Mouse (Mus musculus) R1 (cell line): ENCODE results near the gene Tubal3.
A peak's percentile ranks its signal among the peaks of the same experiment; 100 is the strongest.

ENCODE experiments used
- DNase-seq: peaks from one replicate; pipeline ENCODE4 v3.0.0-alpha.2; 2018; ENCODE audit warnings: low read depth, low spot score

Tubal3 gene

DNA sequence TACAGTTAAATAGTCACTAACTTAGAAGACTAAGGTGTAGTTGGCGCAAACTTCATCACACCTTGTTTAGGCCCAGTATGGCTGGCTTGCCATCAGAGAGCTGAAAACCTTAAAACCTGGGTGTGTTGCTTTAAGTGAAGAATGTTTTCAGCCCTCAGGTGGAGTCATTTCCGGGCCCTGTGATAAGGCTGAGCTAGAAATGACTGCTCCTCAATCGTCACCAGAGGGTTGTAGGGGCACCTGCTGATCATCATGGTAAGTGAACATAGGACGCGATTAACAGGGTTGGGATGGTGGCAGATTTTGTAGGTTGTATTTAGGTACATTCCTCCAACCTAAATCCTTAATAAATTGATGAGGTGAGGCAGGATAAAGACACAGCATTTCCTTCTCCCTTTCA is 6.4 kb downstream of the Tubal3 start:
- no peak for DNase-seq

DNA sequence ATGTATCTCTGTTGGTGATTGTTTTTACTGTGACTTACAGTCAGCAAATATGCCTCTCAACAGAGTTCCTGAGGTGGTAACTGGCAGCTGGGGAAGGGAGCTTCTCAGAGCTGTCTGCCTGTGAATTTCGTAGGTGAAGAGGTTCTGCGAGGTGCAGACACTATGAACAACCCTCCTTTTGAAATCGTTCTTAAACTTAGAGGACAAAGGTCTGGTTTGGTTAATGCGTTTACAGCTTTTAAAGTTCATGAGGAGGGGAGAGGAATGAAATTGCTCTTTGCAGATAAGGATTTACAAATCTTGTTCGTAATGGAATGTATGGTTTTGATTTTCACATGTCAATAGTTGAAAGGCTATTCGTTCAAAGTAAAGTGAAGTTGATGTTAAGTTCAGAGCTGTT is 7.6 kb downstream of the Tubal3 start:
- no peak for DNase-seq

DNA sequence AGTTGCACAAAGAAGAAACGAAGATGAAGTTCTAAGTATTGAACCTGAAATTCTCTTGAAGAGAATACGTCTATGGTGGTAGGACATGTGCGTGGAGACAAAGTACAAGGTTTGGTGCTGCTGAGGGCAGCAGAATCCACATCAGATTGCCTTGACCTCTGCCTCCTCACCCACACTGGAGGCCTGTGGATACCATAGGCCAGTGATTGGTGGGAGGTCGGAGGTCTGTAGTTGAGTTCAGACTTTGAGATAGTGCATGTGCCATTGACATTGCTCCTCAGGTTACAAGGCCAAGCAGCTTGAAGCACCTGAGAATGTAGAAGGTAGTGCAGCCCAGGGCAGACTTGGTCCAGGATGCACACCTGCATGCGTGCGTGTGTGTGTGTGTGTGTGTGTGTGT is 8.0 kb downstream of the Tubal3 start:
- no peak for DNase-seq

DNA sequence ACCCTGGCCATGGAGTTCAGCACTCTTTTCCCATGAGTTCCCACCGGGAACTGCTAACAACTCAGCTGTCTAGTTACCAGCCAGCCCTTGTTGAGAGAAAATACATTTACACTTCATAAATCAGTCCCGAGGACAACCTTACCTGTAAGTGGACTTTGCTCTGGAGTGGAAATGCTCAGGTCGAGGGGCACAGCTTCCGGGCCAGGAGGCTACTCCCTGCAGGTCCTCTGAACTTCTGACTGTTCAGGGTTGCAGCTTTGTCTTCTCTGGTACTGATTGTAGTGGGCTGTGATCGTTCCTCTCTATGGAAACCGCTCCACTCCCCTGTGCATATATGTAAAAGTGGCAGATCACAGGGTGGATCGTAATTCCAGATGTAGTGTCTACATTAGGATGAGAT is 26.6 kb downstream of the Tubal3 start:
- DNase-seq: no peak

DNA sequence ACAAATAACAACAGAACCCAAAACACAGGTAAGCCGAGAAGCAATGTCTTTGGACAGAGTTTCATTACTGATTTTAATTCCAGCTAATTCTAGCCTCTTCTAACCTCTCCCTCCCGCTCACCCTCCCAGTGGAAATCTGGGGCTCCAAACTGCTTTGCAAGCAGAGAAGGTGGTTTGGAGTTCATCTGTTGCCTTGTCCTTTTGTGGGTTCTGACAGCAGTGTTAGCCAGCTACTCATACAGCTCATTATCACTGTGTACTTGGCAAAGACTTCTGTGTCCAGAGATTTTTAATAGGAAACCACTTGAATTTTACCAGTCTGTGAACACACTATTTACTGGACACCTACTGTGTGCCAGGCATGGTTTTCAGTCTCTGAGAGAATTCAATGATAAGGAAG is 27.2 kb downstream of the Tubal3 start, which contains the start of gene Ucn3:
TSS of gene Ucn3 (minus strand) at position 101 of the 400 bp plus-strand sequence.
- no peak for DNase-seq

DNA sequence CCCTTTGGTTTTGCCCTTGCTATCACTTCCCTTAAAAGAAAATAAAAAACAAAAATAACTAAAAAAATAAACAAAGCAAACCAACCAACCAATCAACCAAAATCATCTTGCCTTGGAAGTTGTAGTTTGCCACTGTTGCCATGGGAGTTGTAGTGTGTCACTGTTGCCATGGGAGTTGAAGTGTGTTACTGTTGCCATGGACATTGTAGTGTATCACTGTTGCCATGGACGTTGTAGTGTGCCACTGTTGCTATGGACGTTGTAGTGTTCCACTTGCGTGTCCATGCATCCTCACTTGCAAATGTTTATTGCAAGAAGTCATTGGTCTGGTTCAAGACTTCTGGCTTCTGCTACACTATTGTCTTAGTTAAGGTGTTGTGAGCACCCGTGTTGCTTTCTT is 29.2 kb downstream of the Tubal3 start:
- DNase-seq: peak; percentile 48

DNA sequence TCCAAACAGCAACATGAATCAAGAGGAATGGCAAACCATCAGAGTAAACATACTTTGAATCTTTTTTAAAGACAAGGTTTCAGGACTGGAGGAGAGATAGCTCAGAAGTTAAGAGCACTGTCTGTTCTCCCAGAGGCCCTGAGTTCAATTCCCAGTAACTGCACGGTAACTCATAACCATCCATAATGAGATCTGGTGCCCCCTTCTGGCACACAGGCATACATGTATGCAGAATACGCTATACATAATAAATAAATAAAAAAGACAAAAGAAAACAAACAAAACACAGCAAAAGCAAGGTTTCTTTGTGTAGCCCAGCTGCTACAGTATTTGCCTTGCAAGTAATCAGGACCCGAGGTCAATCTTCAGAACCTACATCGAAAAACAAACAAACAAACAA is 31.4 kb downstream of the Tubal3 start:
- DNase-seq: no peak

DNA sequence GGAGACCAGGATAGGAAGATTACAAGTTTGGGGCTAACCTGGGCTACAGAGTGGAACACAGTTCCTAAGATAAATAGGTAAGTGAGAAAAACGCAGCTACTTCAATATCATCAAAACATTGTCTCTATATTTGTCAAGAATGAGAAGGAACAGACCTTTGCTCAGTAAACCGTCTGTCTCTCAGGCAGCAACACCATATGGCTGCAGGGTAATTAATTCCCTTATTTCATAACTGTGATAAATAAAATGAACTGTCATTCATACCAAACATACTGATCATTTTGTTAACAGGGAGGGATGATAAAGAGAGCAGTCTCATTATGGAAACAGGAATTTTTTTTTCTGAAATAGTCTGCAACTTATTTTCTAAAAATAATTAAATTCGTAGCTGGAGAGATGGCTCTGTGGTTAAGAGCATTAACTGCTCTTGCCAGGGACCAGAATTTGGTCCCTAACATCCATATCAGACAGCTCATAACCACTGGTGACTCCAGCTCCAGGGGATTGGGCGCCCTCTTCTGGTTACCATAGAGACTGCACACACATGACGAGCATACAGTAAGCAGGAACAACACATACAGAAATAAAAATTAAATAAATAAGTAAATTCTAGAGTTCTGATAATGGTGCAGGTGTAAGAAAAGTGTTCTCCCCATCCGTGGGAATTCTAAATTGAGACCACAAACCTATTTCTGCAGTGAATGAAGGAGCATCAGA is 33.3 kb downstream of the Tubal3 start:
- DNase-seq: peak; percentile 56

DNA sequence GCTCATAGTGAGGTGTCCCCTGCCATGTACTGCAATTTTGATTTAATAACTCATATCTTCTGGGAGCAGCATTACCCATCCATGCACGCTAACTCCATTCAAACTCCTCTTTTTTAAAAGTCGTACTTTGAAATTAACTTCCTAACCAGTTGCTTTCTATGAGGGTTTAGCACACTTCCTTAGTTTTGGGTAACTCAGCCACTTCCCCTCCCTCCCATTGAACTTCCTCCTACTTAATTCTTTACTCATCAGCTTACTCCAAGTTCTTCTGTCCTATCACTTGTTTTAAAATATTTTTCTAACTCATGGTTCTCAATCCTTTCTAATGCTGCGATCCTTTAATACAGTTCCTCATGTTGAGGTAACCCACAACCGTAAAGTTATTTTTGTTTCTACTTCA is 50.8 kb downstream of the Tubal3 start:
- no peak for DNase-seq
